Mouse (Mus musculus): Measurements from ENCODE around the gene Nfe2l1. TPM values are rescaled to one million over a fixed set of nuclear protein-coding genes. Genes with fewer than 3 reads are reported as not detected.

The Nfe2l1 gene
- total RNA-seq, 2 experiments from 2014 or later, result 241 to 242 TPM

GRCm38 (mm10) chr11:96848694-96849093 is 18.9 kb upstream of the Nfe2l1 start:
- DNase-seq (ENCODE audit: low spot score in 2 of 2), result no peak

GRCm38 (mm10) chr11:96847240-96847639 is 17.5 kb upstream of the Nfe2l1 start:
- no peak for DNase-seq (ENCODE audit: low spot score in 2 of 2)

GRCm38 (mm10) chr11:96843627-96844026 is 13.9 kb upstream of the Nfe2l1 start:
- DNase-seq (ENCODE audit: low spot score in 2 of 2), result no peak

GRCm38 (mm10) chr11:96840290-96840689 is 10.5 kb upstream of the Nfe2l1 start:
- peak; percentile 71 to 75 for DNase-seq (ENCODE audit: low spot score in 2 of 2)

- no peak for DNase-seq (ENCODE audit: low spot score in 2 of 2)
Measured at GRCm38 (mm10) chr11:96839877-96840276, 10.1 kb upstream of the Nfe2l1 start.

- DNase-seq (ENCODE audit: low spot score in 2 of 2), result no peak
Measured at GRCm38 (mm10) chr11:96839428-96839827, 9.7 kb upstream of the Nfe2l1 start.

- DNase-seq (ENCODE audit: low spot score in 2 of 2), result no peak
Measured at GRCm38 (mm10) chr11:96838341-96838740, 8.6 kb upstream of the Nfe2l1 start.

- DNase-seq (ENCODE audit: low spot score in 2 of 2), result no peak
Measured at GRCm38 (mm10) chr11:96837298-96837697, 7.5 kb upstream of the Nfe2l1 start.

GRCm38 (mm10) chr11:96834127-96834526 is 4.4 kb upstream of the Nfe2l1 start:
- DNase-seq (ENCODE audit: low spot score in 2 of 2), result no peak

GRCm38 (mm10) chr11:96832973-96833372 is 3.2 kb upstream of the Nfe2l1 start:
- DNase-seq (ENCODE audit: low spot score in 2 of 2), result no peak

- DNase-seq (ENCODE audit: low spot score in 2 of 2), result no peak
Measured at GRCm38 (mm10) chr11:96832541-96832940, 2.8 kb upstream of the Nfe2l1 start.

- no peak for DNase-seq (ENCODE audit: low spot score in 2 of 2)
Measured at GRCm38 (mm10) chr11:96831516-96831915, 1.7 kb upstream of the Nfe2l1 start.

- no peak for DNase-seq (ENCODE audit: low spot score in 2 of 2)
Measured at GRCm38 (mm10) chr11:96830539-96831216, 910 bp upstream of the Nfe2l1 start.

GRCm38 (mm10) chr11:96829403-96829812 is 360 bp downstream of the Nfe2l1 start:
- peak in 1 of 2 experiments; percentile 42 for DNase-seq (ENCODE audit: low spot score in 2 of 2)

- no peak for DNase-seq (ENCODE audit: low spot score in 2 of 2)
Measured at GRCm38 (mm10) chr11:96828881-96829280, 887 bp downstream of the Nfe2l1 start.

GRCm38 (mm10) chr11:96827917-96828316 is 1.9 kb downstream of the Nfe2l1 start:
- no peak for DNase-seq (ENCODE audit: low spot score in 2 of 2)

- DNase-seq (ENCODE audit: low spot score in 2 of 2), result no peak
Measured at GRCm38 (mm10) chr11:96827062-96827581, 2.6 kb downstream of the Nfe2l1 start.

- DNase-seq (ENCODE audit: low spot score in 2 of 2), result no peak
Measured at GRCm38 (mm10) chr11:96826481-96826880, 3.3 kb downstream of the Nfe2l1 start.

- DNase-seq (ENCODE audit: low spot score in 2 of 2), result peak in 1 of 2 experiments; percentile 39
Measured at GRCm38 (mm10) chr11:96824783-96825495, 4.8 kb downstream of the Nfe2l1 start.

GRCm38 (mm10) chr11:96823880-96824782 is 5.6 kb downstream of the Nfe2l1 start:
- peak; percentile 83 to 85 for DNase-seq (ENCODE audit: low spot score in 2 of 2)

GRCm38 (mm10) chr11:96823471-96823837 is 6.3 kb downstream of the Nfe2l1 start:
- DNase-seq (ENCODE audit: low spot score in 2 of 2), result no peak
